Mouse (Mus musculus) testis, postnatal 14 days (tissue): ENCODE measurements at regions not wholly inside any gene's neighbourhood (a gene's known extent, or its start where the extent isn't known, plus 50 kb on each side); places are given as distances from the start of the nearest gene placed in this dataset.

Experiments used
- DNase-seq: peaks from one replicate; pipeline ENCODE4 v3.0.0; 2021; ENCODE audit warnings: low spot score

DNA sequence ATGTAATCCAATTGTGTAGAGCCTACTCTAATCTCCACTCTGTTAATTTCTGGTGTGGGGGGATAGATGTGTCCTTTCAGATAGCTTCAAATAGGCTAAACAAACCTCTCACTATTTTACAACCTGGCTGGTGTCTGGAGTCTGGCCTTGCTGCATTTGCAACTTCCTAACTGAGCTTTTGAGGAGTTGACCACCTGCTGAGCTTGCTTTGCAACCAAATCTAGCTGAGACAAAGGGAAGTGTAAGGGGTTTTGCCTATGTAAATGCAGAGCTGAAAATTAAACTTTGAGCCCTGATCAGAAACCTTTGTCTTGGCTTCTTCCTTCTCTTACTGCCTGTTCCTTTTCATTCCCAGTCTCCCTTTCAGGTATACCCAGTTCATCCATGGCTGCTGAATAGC lies 404.3 kb downstream of the Cetn3 start:
- DNase-seq: no peak

DNA sequence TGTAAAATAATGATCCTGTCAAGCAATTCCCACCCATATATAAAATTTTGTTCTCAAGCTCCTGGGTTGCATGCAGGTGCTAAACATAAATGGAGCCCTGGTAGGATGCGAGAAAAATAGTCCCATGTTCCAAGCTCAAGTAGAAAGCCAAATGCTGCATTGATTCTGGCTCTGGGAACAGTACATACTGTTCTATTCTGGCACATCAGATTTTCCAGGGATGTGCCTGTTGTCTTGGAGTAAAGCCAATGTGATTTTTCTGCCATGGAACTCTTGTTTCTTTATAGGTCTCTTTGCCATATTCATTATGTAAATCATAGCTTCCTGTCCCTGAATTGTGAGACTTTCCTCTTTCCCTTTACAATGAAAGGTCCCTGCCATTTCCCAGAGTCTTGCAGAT lies 417.9 kb downstream of the Cetn3 start:
- no peak for DNase-seq

DNA sequence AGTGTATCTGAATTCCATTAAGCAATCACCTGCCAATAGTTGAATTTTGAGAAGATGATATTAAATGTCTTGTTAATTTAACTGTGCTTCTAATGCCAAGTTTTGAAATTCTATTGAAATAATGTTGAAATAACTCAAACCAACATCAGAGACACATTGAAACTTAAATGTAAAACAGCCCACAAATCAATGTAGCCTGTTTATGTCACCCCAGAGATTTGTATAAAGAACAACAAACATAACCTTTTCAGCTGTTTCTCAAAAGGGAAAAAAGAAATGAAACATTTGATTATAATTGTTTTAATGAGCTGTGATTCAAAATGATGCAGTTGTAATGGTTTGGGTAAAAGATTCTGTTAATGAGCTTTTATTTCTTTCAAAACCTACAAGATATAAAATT lies 442.6 kb downstream of the Cetn3 start:
- DNase-seq: no peak

DNA sequence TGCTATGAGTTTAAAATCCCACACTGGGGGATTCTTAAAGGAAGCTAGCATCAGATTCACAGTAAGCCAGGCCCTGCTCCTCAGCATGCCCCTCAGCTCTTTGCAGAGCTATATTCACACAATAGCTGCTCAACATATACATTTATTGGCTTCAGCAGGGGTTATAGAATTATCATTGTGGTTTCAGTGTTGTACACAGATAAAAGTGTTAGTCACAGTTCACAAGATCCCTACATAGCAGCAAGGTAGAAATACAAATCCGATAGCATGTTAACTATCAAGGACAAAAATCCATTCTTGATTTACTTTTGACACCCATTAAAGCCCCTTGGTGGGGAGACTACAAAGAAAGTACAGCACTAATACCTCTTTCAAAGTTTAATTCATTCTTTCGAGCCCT lies 451.0 kb downstream of the Cetn3 start:
- no peak for DNase-seq

DNA sequence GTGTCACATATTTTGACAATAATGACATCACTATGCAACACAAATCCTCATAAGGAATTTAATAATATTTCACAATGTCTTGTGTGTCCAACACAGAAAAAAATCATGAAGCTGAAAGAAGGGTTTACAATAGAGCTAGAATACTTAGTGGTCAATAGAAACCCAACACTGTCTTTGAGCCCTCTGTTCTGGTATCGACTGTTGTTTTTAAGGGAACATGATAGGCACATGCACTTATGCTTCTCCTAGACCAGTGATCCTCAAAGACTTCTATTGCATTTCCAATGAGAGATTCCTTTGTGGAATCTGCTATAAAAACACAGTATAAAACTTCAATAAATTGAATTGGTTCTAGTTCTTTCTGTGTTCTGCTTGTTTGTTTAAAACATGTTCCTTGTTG lies 463.4 kb downstream of the Cetn3 start:
- DNase-seq: no peak

DNA sequence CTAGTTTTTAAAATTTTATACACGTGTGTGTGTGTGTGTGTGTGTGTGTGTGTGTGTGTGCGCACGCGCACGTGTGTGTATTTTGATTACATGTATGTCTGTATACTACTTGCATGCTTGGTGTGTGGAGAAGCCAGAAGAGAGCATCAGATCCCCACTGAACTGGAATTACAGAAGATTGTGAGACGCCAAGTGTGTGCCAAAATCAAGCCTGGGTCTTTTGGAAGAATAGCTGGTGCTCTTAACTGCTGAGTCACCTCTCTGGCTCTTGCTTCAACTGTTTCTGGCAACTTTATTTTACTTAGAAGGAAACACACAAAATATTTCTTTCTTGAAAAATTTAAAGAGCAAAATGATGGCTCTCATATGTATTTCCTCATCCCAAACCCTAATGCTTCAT lies 467.5 kb downstream of the Cetn3 start:
- no peak for DNase-seq

DNA sequence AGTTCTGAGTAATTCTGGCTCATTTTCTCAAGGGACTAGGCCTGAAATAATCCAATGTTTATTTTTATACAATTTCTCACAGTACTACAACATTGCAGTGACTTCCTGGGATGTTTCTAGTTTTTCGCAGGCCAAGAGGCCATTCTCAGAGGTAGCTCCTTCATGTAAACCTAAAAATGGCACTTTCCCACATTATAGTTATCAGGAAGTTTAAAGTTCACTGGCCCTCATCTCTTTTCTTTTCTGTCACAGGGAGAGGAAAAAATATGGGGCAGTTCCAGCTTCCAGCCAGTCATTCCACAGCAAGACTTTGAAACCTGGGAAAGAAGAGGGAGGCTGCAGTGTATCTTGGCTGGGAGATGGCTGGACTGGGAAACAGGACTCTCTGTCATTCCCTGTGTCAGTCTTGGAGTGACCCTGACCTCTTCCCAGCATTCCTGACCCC lies 475.6 kb downstream of the Cetn3 start:
- DNase-seq: no peak

DNA sequence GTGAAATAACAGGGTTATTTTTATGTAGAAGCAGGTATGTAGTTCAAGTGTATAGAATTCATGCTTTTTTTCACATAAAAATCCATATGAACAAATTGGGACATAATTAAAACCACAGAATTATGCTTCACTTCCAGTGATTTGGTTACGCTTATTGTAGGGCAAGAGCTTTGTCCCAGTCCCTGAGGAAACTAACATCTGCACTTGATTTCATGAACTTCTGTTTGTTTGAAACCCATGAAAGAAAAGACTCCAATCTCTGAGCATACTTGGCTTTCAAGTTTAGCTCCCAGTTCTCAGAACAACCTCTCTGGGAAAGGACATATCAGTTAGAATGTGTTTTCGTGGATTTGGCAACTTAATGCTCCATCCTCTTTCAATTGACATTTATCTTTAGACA lies 481.4 kb downstream of the Cetn3 start:
- DNase-seq: no peak

DNA sequence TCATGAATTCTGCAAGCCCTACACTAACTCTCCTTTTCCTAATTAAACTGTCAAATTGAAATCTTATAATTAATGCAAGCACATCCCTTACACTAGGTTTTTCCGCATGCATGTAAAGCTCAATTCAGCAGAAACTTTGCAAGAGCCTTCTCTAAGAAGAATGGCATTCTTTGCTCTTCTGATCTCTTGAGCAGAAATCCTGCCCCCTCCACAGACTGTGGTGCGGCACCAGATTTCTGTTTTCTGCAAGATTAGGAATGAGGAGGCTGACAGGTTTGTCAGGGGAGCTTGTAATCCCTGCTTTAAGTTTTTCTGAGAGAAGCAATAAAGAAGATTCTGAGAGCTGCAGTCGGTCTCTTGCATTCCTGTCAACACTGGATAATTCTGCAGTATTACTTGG lies 482.3 kb downstream of the Cetn3 start:
- DNase-seq: no peak

DNA sequence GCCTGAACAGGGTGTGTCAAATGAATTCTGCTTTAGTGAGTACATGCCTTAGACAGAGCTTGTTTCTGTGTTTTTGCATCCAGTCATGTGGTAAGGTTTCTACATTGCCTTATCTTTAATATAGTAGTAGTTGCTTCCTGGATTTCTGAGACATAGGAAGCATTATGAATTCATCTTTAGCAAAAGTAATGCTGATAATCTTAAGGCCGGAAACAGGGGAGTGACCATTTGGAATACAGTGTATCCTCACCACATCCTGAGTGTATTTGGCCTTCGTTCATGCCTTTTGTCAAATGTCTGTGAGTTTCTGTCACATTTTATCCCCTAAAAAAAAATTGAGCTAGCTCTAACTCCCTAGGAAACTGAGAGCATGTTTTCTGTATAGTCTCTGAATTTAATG lies 482.9 kb downstream of the Cetn3 start:
- DNase-seq: no peak

DNA sequence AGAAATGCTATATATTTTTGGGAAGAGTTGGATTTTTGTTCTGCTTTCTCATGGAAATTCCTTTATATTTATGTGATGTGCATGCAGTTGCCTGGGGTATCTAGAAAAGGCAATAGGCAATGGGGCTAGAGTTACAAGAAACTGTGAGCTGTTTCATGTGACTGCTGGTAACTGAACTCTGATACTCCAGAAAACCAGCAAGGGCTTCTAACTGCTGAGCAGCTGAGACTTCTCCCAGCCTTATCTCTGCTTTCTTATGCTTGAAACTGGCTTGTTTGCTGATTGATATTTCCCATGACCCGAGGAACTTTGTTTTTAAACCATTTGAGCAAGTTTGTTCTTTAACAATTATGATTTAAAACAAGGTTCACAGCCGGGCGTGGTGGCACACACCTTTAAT lies 491.9 kb downstream of the Cetn3 start:
- no peak for DNase-seq

DNA sequence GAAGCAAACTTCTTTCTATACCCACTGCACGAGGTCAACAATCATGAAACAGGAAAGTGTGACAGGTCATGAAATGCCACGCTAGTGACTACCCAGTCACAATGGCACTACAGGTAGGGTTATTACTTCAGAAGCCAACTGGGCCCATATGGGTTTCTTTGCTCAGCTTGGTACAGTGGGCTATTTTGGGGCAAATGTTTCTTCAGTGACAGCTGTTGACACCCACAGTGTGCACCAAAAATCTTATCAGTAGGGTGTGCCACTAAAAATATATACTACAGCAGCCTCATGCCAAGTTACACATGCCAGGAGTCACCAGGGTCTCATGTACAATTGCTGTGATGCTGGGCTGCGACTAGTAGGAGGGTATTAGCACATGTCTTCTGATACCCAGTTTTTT lies 493.1 kb downstream of the Cetn3 start:
- no peak for DNase-seq

DNA sequence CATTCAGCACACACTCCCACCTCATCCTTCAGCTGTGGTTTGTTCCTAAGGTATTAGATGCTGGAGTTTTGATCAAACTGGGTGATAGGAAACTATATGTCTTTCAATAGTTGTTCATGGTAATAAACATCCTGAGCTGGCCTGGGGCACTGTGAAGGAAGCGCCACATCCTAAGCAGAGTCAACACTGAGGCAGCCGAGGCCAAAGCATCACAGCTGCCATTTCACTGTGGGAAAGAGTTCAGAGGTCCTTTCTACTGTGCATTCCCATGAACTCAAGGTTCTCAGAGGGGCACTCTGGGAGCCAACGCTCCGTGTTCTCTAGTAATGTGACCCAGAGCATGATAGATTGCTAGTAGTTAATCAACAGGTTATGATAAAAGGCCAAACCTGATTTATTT lies 497.9 kb downstream of the Cetn3 start:
- DNase-seq: no peak

DNA sequence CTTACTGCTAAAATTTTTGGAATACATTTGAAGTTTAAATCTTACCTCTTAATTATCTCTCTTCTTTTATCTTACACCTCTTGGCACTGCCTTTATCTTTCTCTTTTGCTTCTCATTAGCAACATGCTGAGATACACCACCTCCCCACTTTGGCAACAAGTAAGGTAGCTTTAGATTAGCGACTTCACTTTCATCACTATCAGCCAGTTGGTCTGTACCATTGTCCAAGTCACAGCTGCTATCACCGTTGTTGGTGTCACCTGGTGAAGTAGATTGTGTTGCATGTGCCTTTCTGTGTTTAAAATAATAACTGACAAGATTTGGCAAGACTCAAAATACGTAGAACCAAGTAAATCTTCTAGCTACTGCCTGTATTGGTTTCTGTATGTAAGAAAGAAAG lies 513.0 kb downstream of the Cetn3 start:
- no peak for DNase-seq

DNA sequence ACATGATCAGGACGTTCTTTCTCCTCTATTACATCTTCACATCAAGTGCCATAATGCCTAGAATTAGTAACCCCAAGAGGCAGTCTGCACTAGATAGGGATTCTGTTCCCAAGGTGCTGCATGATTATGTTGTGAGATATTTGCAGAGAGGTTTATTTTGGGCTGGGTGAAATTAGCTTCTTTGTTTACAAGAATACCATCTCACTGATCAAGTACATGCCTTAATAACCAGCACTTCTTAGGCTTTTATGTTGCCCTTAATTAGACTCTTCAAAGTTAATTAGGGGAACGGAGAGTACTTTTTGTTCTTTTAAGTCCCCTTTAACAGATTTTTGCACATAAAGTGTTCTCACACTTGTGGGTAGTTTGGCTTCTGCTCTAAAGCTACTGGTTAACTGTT lies 521.4 kb downstream of the Cetn3 start:
- DNase-seq: no peak

DNA sequence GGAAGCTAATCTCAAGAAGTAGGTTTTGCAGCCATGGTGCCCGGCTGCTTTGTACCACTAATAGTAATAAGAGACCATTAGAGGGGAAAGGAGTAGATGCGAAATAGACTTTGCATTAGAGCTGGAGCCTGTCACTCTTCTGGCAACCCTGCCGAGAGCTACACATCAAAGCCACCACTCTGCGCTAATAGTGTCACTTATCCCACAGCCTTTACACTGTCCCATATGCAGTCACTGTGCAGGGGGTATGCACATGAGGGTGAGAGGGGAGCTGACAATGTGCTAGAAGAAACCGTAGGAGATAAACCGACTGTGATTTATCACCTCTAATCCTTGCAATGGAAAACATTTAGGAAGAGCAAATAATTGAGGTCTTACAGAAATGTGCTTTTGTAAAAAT lies 522.2 kb downstream of the Cetn3 start:
- DNase-seq: no peak

DNA sequence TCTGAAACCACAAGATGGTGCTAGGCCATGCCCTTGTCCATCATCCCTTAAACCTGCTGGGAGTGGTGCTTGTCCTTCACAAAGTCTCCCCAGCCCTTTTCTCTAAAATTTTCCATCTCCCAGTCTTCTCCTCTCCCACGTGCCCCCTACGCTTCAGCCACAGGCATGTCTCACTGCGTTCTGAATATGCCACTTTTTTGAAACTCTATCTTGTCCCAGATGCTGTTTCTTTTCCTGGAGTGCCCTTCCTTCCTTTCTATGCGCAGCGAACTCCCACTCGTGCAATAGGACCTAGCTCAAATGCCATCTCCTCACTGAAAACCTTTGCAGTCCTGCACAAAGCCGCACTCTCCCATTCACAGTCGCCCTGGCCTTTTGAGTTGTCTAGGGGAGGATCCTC lies 525.5 kb downstream of the Cetn3 start:
- DNase-seq: no peak

DNA sequence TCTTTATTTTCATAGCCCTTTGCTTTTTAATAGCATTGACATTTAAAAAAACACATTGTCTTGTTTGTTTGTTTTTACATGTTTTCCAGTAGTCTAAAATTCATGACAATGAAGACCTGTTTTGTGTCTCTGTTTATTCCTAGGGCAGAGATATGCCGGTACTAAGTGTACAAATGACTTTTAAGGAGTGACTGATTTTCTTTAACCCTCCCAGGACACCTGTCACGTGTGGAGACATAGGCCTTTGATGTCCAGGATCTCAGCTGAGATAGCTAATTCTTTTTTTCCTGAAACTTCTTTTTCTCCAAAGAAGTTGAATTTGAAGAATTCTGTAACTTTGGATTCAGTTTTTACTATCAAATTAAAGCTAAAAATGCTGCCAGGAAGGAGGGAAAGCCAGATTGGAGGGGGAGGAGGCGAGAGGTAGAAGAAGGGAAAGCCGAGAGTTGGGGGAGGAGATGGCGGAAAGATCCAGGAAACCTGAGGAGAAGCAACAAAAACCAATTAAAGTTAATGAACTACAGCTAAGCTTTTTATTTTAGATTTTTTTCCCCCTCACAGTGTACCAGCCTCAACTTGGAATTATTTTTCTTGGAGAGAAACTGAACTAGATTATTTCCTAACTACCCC lies 533.8 kb downstream of the Cetn3 start:
- DNase-seq: no peak

DNA sequence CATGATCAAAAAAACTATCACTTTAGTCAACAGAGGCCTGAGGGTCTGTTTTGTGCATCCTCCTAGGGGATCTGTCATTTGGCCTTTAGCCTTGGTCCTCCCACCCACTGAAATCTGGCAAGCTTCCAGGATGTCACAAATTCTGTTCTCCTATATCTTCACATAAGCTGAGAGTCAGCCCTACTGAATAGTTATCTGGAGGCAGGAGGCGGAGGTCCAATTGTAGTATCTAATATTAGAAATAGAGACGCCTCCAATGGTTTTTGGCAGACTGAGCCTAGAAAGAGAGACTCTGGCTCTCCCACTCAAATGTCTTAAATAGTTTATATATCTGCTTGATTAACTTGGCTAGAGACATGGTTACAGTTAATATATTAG lies 534.3 kb downstream of the Cetn3 start:
- peak; percentile 16 for DNase-seq

DNA sequence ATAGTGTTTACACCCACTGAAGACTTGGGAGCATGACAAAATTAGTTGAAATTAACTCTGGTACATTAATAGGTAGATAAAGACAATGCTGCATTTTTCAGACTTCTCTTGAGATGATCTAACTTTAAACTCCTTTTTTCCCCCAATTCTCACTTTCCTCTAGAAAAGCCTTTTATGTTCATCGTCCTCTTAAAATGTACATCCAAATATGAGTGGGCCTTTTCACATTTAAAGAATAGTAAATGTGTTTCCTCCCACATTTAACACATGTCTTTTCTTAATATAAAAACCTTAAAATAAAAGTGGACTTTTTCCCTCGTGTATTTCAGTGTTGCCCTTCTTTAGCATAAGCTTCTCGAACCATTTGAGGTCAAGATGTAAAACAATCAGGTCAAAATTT lies 535.5 kb downstream of the Cetn3 start:
- DNase-seq: no peak

DNA sequence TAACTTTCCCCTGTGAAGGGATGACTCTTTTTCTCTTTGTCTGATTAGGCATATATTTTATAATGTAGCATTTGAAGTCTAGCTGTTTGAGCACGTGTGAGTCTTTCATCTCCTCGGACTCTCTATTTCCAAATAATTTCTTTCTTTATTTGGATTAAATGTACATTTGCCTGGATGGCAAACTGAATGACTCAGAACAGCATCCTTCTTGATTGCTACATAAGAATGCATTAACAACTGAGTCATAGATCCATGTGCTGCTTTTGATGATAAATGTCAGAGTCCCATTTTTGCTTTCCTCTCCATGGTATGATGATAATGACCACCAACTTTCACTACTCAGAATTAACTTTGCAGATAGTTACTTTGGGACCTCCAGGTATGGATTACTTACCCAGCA lies 571.5 kb downstream of the Cetn3 start:
- no peak for DNase-seq

DNA sequence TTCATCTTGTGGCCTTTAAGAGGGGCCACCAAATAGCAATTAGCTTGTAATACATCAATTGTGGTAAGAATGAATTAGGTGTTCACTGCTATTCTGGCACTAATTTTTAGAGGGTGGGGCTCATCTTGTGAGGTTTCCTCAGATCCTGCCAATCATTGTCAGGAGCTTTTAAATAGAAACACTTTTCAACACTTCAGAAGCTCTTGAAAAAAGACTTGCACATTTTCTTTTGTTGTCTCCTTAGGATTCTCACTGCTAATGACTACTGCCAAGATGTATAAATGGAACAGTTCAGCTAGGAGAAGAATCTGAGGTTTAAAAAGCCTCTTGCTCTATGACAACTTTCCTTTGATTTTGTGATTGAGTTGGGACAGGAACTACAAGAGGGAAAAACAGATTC lies 572.4 kb downstream of the Cetn3 start:
- DNase-seq: no peak

DNA sequence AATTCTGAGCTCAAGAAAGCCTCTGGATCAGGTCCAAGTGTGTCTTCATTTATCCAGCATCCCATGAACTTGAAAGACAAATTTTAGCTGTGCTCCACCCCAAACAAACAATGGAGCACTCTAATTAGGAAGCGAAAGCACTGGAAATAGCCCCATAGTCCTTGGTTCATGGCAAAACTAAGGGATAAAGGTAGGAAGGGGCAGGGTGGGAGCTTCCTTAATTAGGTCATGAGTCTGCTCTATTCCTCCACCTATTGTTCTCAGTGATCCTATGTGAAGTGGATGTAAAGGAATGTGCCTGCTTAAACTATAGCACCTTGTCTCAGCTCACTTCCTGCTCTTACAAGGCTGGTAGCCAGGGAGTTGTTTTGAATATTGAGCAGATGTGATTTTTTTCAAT lies 576.6 kb downstream of the Cetn3 start:
- no peak for DNase-seq

DNA sequence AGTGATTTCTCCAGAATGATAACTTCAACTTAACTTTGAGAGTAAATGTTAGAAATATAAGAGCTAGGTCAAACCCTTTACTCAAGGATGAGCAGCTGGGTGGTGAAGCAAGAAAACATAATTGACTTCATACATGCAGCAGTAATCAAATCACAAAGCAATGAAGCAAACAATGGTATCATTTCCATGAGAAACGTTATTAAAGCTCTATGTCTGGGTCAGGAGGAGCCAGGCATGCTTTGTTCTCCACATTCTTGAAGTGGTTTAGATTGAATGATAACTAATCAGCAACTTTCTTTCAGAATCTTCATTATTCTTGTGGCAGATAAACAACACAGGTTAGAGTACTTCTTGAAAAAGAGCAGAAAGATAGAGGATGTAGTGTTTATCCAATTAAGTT lies 577.8 kb downstream of the Cetn3 start:
- no peak for DNase-seq

DNA sequence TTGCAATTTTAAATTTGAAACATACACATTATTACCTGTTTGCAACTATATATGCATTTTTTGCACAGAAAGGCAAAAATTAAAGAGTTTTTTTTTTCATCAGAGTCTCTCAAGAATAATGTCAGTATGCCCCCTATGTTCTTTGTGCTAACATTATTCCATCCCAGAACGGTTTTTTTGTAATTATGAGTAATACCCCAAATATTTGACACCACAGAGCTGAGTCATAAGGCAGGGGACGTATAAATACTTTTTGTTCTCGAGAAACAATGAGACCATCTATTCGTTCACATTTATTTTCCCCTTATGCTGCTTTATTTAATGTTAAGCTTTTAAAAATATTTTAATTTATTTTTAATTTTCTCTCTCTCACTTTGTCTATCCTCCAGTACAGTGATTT lies 578.5 kb downstream of the Cetn3 start:
- DNase-seq: no peak
